Mouse (Mus musculus) lung, adult 18-20 months (tissue): ENCODE results near the gene Immp1l.

ENCODE experiments used
- DNase-seq, 2 experiments: peaks; one replicate each; pipeline ENCODE4 v3.0.0; 2022; ENCODE audit warnings: mixed read lengths in 2 of 2

The Immp1l gene

GRCm38 (mm10) chr2:105903896-105904756, at the start of gene Immp1l, which contains the start of gene Elp4:
Immp1l (plus strand) TSS chr2:105904638.
Elp4 (minus strand) TSS chr2:105904564.
- peak; percentile 98 for DNase-seq

DNA sequence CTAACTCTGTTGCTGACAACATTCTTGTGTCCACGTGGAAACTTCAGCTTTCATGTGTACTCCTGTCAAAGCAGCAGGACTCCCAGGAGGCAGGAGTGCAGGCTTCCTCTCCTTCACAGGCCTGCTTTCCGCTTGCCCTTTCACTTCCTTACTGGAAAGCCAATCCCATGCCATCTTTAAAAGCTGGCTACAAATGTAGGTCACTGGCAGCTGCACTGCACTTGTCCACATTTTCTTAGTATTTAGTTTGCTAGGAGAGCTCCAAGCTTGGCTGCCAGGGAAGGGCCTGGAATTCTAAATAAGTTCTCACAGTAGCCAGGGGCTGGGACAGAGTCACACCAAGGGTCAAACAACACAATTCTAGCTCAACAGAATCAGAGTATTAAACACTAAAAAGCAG, 49.7 kb upstream of the Immp1l start:
- peak in 1 of 2 experiments; percentile 1 for DNase-seq

- no peak for DNase-seq
Observed at GRCm38 (mm10) chr2:105873403-105873802, 31.0 kb upstream of the Immp1l start.

DNA sequence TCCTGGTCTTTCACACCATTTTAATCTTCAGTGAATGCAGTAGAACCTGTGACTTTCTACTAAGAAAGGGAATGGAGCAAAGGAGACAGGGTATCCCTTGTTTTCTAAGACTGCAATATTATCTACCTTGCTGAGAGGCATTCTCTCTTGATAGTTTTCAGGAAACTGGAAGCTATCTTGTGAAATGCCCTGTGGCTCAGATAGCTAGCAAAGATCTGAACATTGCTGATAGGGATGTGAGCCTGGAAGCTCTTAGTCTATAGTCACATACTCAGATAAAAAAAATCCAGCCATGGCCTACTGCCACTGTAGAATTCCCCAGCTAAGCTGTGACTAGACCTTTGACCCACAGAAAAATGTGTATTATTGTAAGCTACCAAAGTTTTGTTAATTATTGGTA, 13.6 kb upstream of the Immp1l start:
- no peak for DNase-seq

- no peak for DNase-seq
Observed at GRCm38 (mm10) chr2:105904757-105905146, 314 bp downstream of the Immp1l start.

GRCm38 (mm10) chr2:105908351-105908750, 3.9 kb downstream of the Immp1l start:
- peak in 1 of 2 experiments; percentile 7 for DNase-seq

- no peak for DNase-seq
Observed at GRCm38 (mm10) chr2:105910611-105911010, 6.2 kb downstream of the Immp1l start.

GRCm38 (mm10) chr2:105913655-105914366, 9.4 kb downstream of the Immp1l start:
- DNase-seq: no peak

DNA sequence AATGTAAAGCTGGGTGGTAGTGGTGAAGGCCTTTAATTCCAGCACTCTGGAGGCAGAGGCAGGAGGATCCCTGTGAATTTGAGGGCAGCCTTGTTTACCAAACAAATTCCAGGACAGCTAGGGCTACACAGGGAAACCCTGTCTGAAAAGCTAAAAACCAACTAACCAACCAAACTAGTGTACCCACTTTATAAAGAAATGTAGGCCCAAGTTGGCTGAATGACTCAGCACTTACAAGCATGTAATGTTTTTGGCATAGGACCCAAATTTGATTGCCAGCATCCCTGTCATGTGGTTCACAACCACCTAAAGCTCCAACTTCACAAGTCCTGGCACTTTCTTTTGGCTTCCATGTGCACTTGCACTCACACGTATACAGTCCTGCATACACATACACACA, 12.2 kb downstream of the Immp1l start:
- DNase-seq: peak in 1 of 2 experiments; percentile 19

- no peak for DNase-seq
Observed at GRCm38 (mm10) chr2:105917623-105918346, 13.3 kb downstream of the Immp1l start.

DNA sequence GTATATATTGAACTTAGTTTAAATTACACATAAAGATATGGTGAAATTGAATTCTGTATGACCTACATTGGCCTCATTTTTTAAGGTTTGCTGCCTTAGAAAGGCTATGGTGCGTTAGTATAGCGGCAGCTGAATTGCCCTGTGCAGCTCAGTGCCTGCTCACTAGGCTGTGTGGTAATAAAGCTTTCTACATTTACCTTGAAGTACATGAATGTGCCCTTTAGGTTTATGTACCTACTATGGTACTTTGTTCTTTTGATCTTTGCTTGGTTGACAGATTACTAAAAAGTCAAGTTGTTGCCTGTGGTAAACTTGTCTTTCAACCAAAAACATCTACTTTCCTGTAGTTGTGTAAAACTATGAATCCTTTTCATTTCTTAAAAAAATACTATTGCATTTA, 45.7 kb downstream of the Immp1l start:
- no peak for DNase-seq

- DNase-seq: no peak
Observed at GRCm38 (mm10) chr2:105951350-105951940, 47.0 kb downstream of the Immp1l start.

DNA sequence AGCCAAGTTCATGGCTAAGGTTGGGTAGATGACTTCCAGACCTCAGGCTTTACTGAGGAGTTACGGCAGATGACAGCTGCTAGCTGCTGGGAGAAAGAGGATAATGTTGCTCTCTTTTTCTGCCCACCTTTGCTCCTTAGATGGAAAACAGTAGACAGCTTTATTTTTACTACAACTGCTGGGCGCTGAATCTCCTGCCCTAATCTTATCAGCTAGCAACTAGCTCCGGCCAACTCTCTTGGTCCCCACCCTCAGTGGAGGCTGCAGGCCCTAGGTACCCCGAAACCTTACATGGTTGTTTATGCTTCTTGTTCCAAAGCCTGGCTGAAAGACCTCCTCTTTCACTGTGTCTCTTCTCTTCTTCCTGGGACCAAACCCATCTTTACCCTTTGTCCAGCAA, 49.4 kb downstream of the Immp1l start:
- no peak for DNase-seq

DNA sequence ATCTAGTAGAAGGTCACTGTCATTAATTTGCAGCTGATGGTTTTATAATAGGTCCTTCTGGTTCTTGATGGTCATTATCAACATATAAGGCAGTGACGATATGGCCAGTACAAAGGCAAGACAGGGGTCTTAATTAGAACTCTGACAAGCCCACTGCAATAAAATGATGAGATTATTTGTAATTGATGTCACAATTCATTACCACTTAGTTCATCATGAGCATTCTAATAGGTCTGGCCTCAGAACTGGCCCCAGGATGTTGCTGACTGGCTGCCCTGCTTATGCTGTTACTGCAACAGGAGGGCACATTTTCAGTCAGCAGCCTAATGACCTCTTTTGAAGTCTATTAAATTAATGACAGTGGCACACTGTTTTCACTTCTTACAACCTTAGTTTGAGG, 59.0 kb downstream of the Immp1l start:
- no peak for DNase-seq

DNA sequence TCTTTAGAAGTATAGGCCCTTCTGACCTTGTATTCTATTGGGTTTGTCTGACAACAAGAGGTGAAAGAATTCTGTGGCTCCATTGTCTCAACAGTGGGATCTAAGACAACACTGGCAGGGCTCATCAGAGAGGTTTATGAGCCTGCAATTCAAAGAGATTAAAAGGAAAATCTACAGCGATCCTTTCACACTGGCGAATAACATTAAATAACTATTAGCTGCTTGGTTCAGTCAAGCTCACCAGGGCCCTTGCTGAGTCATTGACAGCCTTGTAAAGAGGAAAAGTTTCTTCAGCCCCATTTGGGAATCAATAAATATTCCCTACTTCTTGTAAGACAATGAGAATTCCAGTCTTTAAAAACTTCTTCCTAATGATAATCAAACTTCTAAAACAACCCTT, 69.5 kb downstream of the Immp1l start:
- DNase-seq: no peak

DNA sequence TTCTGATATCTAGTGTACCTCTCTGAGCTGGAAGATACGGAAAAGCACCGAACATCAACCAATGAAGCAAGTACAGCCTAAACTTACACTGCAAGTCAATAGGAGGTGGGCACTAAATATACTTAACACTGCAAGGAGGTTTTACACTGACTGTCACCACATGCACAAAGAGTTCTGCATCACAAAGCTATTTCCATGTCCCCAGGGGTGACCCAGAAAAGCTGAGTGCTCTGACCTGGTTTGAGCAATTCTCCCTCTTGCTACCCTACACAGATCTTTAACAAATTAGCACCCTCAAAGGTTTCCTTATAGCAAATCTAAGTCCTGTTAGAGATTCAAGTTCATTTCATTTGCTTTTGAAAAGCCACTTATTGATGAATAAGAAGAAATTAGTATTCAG, 73.6 kb downstream of the Immp1l start:
- no peak for DNase-seq

DNA sequence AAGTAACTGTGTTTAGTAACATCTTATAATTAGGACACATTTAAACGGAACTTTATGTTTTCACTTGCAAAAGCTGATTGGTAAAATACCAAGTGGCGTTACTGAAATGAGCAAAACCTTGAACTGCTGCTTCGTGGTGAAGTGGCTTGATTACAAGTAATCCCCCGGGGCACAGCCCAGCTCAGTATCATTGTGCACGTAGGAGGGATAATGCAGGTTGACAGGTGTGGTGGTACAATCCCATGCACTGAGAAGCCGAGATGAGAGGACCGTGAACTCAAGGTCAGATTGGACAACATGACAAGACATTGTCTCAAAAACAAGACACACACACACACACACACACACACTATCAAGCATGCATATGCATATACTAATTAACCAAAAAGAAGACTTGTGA, 80.8 kb downstream of the Immp1l start:
- no peak for DNase-seq

DNA sequence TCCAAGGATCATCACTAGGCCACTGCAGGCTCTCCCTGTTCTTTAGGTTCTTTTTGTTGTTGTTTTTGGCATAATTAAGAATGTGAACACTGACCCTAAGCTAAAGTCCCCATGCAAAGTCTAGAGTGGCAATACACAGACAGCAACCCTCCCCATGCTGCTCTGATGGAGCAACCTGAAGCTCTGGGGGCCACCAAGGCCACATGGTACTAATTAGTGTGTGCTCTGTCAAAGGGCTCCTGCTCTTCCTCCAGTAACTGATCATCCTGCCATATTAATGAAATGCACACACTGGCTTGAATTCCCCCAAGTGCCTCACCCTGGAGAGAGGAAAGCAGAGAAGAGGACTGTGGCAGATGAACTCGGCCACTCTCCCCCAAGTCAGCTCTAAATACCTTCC, 82.7 kb downstream of the Immp1l start:
- DNase-seq: no peak

DNA sequence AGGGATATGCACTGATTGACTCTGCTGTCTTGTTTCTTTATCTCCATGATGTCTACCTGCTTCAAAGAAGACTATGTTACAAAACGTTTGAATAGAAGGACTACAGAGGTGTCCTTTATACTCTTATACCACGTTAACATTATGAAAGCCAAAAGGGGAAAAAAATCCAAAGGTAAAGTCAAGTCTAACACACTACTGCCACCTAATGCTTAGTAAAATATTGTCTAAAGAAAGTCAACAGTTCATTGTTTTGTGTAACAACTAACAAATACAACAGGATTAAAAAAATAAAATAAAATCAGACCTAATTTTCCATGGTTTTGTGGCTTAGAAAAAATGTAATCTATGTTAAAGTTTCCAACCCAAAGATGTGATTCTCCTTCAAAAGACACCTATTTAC, 83.6 kb downstream of the Immp1l start:
- no peak for DNase-seq

DNA sequence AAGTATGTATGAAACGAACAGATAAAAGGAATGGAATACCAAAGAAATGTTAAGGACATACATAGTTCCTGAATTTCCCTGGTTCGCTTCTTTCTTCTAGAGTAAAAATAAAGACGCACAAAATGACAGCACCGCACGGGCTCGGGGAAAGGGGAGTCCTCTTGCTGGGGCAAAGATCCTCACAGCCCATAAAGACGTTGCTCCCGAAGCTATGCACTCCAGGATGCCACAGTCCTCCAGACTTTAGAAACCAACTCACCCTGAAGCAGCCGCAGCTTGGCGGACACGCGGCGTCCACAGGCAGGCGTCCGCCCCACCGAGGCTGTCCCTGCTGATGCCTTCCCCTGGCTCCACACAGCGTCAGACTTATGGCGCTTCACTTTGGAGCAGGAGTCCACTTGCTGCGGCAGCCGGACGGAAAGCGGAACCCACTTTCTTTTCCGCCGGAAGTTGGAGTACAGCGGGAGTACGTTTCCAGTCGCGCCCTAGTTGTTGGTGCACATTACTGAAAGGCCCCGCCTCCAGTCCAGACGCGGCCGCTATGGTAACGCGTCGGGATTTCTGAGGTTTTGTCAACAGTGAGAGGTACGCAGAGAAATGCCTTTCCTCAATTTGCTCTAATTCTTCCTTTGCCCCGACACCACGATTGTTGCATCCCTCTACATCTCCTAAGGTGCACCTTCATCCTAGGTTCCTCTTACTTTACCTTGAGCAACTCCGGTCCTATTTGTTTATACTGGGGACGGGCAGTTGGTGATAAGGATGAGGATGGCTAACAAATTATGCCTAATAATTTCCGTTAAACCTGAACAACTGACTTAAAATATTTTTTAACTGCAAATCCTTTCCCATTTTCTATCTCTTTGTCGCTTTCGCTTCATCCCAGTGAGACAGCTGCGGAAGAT, 98.6 kb downstream of the Immp1l start, which contains the start of gene Dnajc24:
Dnajc24 (minus strand) TSS at position 715 of the 905 bp plus-strand sequence.
- DNase-seq: peak; percentile 88

GRCm38 (mm10) chr2:106008415-106008814, 104.0 kb downstream of the Immp1l start:
- no peak for DNase-seq
